Mouse (Mus musculus) intestine, embryonic 15.5 days (tissue): ENCODE data around the gene Fto. TPM values are rescaled to one million over a fixed set of nuclear protein-coding genes. Genes with fewer than 3 reads are reported as not detected.

Experiments used
- ATAC-seq: fragments of 200-750 bp; cut with Nextera tagmentation; 2 replicates; pipeline ENCODE4 v1.8.0; 2017; ENCODE audit warnings: moderate TSS enrichment, moderate library complexity
- H3K27ac ChIP-seq: fragments of 300-500 bp; sonication (generic); 2 replicates; pipeline ENCODE4 v1.5.1; 2015; ENCODE audit warnings: mild to moderate bottlenecking, inconsistent platforms
- H3K27me3 ChIP-seq: fragments of 300-500 bp; sonication (generic); replicated peaks from 2 replicates; pipeline ENCODE4 v1.6.1; 2015; ENCODE audit warnings: inconsistent platforms
- H3K36me3 ChIP-seq: fragments of 300-500 bp; sonication (generic); 2 replicates; pipeline ENCODE4 v1.6.1; 2015; ENCODE audit warnings: inconsistent platforms
- H3K4me1 ChIP-seq: fragments of 300-500 bp; sonication (generic); replicated peaks from 2 replicates; pipeline ENCODE4 v1.6.1; 2015; ENCODE audit warnings: inconsistent platforms
- H3K4me2 ChIP-seq: fragments of 300-500 bp; sonication (generic); replicated peaks from 2 replicates; pipeline ENCODE4 v1.6.1; 2015; ENCODE audit warnings: mild to moderate bottlenecking, inconsistent platforms
- H3K4me3 ChIP-seq: fragments of 300-500 bp; sonication (generic); replicated peaks from 2 replicates; pipeline ENCODE4 v1.5.1; 2015; ENCODE audit warnings: inconsistent platforms
- H3K9ac ChIP-seq: fragments of 300-500 bp; sonication (generic); 2 replicates; pipeline ENCODE4 v1.6.1; 2015; ENCODE audit warnings: inconsistent platforms
- H3K9me3 ChIP-seq: fragments of 300-500 bp; sonication (generic); 2 replicates; pipeline ENCODE4 v1.6.1; 2016; ENCODE audit warnings: inconsistent platforms
- WGBS: fragments of 180-500 bp; shearing (Covaris S2); methylation state at CpG from one replicate; pipeline ENCODE4 v1.1.7; 2015; 5-methylcytosine and 5-hydroxymethylcytosine counted together
- polyA plus RNA-seq: library from polyadenylated mRNA; unstranded; fragments of >200 nt; fragmentation: Nextera tagmentation; extraction: Ambion mirVana; gene quantifications from 2 replicates; pipeline ENCODE4 v1.2.1, GENCODE M21; 2015

Gene Fto
- polyA plus RNA-seq, 1 experiment from 2014 or later, result 59.7 TPM

- Histone ChIP-seq H3K4me3 (no peak overlapping the region), H3K27me3 (no peaks in the 10 kb centered on the region), H3K9me3 (no peaks in the 10 kb centered on the region), H3K9ac (no peak overlapping the region), H3K27ac (no peak overlapping the region), H3K4me2 (no peak overlapping the region), H3K4me1 (no peaks in the 10 kb centered on the region), H3K36me3 (no peaks in the 10 kb centered on the region)
- no peak for ATAC-seq
- WGBS, result 80% methylated on average over 4 of the region's 4 CpGs
Measured at GRCm38 (mm10) chr8:91486394-91486793, 173.1 kb downstream of the Fto start.

DNA sequence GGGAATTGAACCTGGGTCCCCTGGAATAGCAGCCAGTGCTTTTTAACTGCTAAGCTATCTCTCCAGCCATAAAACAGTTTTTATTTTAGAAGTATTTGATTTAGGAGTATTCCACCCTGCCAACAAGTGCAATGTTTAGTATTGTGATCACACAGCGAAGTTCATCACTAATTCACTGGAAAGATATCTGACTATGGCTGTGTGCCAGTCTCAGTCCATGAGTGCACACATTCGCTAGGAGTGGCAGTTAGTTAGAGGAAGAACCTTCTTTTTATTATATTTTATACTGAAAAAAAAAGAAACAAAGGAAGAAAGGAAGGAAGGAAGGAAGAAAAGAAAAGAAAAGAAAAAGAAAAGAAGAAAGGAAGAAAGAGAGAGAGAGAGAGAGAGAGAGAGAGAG is 174.1 kb downstream of the Fto start:
- Histone ChIP-seq H3K36me3 (no peaks in the 10 kb centered on the region), H3K4me2 (no peak overlapping the region), H3K27ac (no peak overlapping the region), H3K4me1 (no peaks in the 10 kb centered on the region), H3K9me3 (no peaks in the 10 kb centered on the region), H3K4me3 (no peak overlapping the region), H3K9ac (no peak overlapping the region), H3K27me3 (no peaks in the 10 kb centered on the region)
- ATAC-seq, result no peak
- WGBS, result 84% methylated on average over 2 of the region's 2 CpGs

- H3K27ac ChIP-seq, result no peak overlapping the region
- no peaks in the 10 kb centered on the region for H3K9me3 ChIP-seq
- WGBS, result 61% methylated on average over 13 of the region's 13 CpGs
- no peak for ATAC-seq
- H3K4me2 ChIP-seq, result no peak overlapping the region
- no peak overlapping the region for H3K9ac ChIP-seq
- H3K27me3 ChIP-seq, result no peaks in the 10 kb centered on the region
- no peaks in the 10 kb centered on the region for H3K4me1 ChIP-seq
- no peaks in the 10 kb centered on the region for H3K36me3 ChIP-seq
- H3K4me3 ChIP-seq, result no peak overlapping the region
Measured at GRCm38 (mm10) chr8:91488086-91488783, 174.9 kb downstream of the Fto start.

DNA sequence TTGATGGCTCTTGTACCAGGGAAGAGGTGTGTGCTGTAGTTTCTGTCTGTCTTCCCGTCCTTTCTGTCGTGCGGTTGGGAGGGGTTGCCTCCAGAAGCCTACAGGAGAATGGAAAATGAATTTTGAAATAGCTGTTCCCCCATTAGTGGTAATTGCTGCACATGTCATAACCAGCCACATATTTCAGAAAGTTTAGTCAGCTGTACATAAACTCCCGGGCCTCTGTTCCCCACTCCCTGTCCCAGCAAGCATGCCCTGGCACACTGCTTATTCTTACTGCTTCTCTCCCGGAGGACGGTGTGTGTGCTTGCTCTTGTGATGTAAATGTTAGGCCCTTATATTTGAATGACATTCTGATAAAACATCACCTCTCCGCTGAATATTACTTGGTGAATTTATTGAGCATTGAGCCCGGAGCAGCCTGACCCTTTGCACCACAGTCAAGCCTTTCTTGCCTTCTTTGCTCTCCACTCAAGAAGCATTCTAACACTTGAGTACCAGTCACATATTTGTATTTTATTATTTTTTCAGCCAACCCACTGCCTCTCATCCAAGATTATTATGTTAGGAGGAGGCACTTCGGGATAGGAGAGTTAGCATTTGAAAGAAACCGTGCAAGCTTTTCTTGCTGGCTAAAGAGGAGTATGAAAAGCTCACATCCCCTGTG is 175.6 kb downstream of the Fto start:
- Histone ChIP-seq H3K36me3 (no peaks in the 10 kb centered on the region), H3K4me3 (no peak overlapping the region), H3K4me2 (no peak overlapping the region), H3K27me3 (no peaks in the 10 kb centered on the region), H3K9ac (no peak overlapping the region), H3K4me1 (no peaks in the 10 kb centered on the region), H3K27ac (no peak overlapping the region), H3K9me3 (no peaks in the 10 kb centered on the region)
- ATAC-seq, result no peak
- 82% methylated on average over 10 of the region's 10 CpGs for WGBS

DNA sequence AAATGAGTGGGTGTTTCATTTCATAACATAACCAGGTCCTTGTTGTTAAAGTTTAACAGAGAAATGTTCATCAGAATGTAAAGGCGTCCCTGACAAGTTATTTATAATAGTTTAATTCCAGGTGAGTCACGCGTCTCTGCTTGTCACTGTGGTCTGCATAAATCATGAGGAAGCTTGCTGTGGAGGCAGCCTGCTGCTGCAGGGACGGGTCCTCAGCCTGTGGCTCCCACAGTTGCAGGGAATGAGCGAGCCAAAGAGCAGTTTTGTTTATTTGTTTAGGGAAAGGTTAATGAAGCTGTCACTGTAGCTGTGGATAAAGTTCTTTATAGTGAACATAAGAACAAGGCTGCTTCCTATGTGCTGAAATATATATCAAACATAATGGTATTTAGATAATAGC is 176.7 kb downstream of the Fto start:
- no peaks in the 10 kb centered on the region for H3K36me3 ChIP-seq
- no peaks in the 10 kb centered on the region for H3K27me3 ChIP-seq
- H3K9me3 ChIP-seq, result no peaks in the 10 kb centered on the region
- ATAC-seq, result no peak
- WGBS, result 36% methylated on average over 5 of the region's 5 CpGs
- H3K4me3 ChIP-seq, result no peak overlapping the region
- peaks cover 4% of the 10 kb centered on the region; the same call in 1 of the 2 replicates for H3K4me1 ChIP-seq
- H3K4me2 ChIP-seq, result no peak overlapping the region
- no peak overlapping the region for H3K9ac ChIP-seq
- no peak overlapping the region for H3K27ac ChIP-seq

GRCm38 (mm10) chr8:91493373-91493772 is 180.0 kb downstream of the Fto start:
- no peaks in the 10 kb centered on the region for H3K36me3 ChIP-seq
- H3K9ac ChIP-seq, result no peak overlapping the region
- no peaks in the 10 kb centered on the region for H3K27me3 ChIP-seq
- 70% methylated on average over 8 of the region's 8 CpGs for WGBS
- H3K4me1 ChIP-seq, result peaks cover 7% of the 10 kb centered on the region; the same call in 1 of the 2 replicates
- no peak overlapping the region for H3K27ac ChIP-seq
- H3K4me2 ChIP-seq, result no peak overlapping the region
- H3K4me3 ChIP-seq, result no peak overlapping the region
- H3K9me3 ChIP-seq, result no peaks in the 10 kb centered on the region
- ATAC-seq, result no peak

- Histone ChIP-seq H3K4me3 (no peak overlapping the region), H3K4me1 (peaks cover 7% of the 10 kb centered on the region; the same call in 1 of the 2 replicates), H3K27me3 (no peaks in the 10 kb centered on the region), H3K9me3 (no peaks in the 10 kb centered on the region), H3K27ac (no peak overlapping the region), H3K36me3 (no peaks in the 10 kb centered on the region), H3K9ac (no peak overlapping the region), H3K4me2 (no peak overlapping the region)
- WGBS, result 62% methylated on average over 10 of the region's 10 CpGs
- ATAC-seq, result peak; percentile 73
Measured at GRCm38 (mm10) chr8:91494501-91495259, 181.4 kb downstream of the Fto start.

GRCm38 (mm10) chr8:91495260-91495601 is 181.9 kb downstream of the Fto start:
- no peak overlapping the region for H3K4me2 ChIP-seq
- no peaks in the 10 kb centered on the region for H3K9me3 ChIP-seq
- no peak overlapping the region for H3K4me3 ChIP-seq
- peaks cover 7% of the 10 kb centered on the region; the same call in 1 of the 2 replicates for H3K4me1 ChIP-seq
- no peak overlapping the region for H3K27ac ChIP-seq
- H3K9ac ChIP-seq, result no peak overlapping the region
- no peaks in the 10 kb centered on the region for H3K27me3 ChIP-seq
- ATAC-seq, result peak; percentile 20; the same call in 1 of the 2 replicates
- WGBS, result 86% methylated on average over 2 of the region's 2 CpGs
- no peaks in the 10 kb centered on the region for H3K36me3 ChIP-seq

- no peaks in the 10 kb centered on the region for H3K9me3 ChIP-seq
- no peak overlapping the region for H3K4me2 ChIP-seq
- no peak overlapping the region for H3K4me3 ChIP-seq
- no peak overlapping the region for H3K27ac ChIP-seq
- H3K4me1 ChIP-seq, result peaks cover 7% of the 10 kb centered on the region; the same call in 1 of the 2 replicates
- no peaks in the 10 kb centered on the region for H3K36me3 ChIP-seq
- ATAC-seq, result peak; percentile 49; the same call in 1 of the 2 replicates
- H3K27me3 ChIP-seq, result no peaks in the 10 kb centered on the region
- no peak overlapping the region for H3K9ac ChIP-seq
Measured at GRCm38 (mm10) chr8:91496000-91496399, 182.7 kb downstream of the Fto start.

DNA sequence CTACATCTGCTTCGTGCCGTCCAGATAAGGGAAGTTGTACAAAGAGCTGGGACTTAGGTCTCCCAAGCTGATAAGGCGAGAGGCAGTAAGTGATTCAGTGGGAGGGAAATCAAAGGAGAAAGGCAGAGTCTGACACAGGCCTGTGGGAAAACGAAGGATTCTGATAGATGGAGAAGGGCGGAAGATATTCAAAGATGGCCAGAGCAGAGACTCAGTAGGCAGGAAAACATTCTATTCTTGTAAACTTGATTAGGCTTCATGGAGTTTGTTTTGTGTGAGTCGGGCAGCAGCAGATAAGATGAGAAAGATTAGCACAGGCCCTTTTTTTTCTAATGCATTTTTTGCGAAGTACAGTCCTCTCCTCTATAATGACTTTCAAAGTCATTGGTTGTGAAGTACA is 183.6 kb downstream of the Fto start:
- no peak overlapping the region for H3K4me2 ChIP-seq
- H3K36me3 ChIP-seq, result no peaks in the 10 kb centered on the region
- H3K4me3 ChIP-seq, result no peak overlapping the region
- H3K9me3 ChIP-seq, result no peaks in the 10 kb centered on the region
- no peaks in the 10 kb centered on the region for H3K27me3 ChIP-seq
- H3K4me1 ChIP-seq, result peaks cover 7% of the 10 kb centered on the region; the same call in 1 of the 2 replicates
- WGBS, result 57% methylated on average over 7 of the region's 7 CpGs
- H3K9ac ChIP-seq, result no peak overlapping the region
- no peak overlapping the region for H3K27ac ChIP-seq
- ATAC-seq, result no peak

DNA sequence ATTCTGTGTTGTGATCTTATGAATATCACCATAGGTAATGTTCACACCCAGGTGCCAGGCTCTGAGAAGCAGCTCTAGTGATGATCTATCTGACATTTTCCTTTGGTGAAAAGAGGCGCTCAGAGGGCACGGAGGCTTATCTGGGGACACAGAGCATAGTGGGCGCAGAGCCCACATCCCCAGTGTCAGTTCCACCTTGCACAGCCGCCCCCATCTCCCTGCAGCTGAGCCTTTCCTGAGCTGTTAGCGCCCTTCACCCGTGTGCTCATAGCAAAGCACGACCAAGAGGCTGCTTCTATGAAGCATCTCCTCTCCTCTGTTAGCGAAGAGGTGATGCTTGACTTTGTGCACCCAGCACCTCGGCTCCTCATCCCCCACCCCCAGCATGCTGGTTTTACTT is 185.3 kb downstream of the Fto start:
- Histone ChIP-seq H3K36me3 (no peaks in the 10 kb centered on the region), H3K4me3 (no peak overlapping the region), H3K9ac (no peak overlapping the region), H3K27me3 (no peaks in the 10 kb centered on the region), H3K4me1 (peaks cover 7% of the 10 kb centered on the region; the same call in 1 of the 2 replicates), H3K4me2 (no peak overlapping the region), H3K27ac (no peak overlapping the region), H3K9me3 (no peaks in the 10 kb centered on the region)
- 90% methylated on average over 9 of the region's 9 CpGs for WGBS
- ATAC-seq, result no peak

GRCm38 (mm10) chr8:91499303-91499702 is 186.0 kb downstream of the Fto start:
- H3K36me3 ChIP-seq, result no peaks in the 10 kb centered on the region
- no peak overlapping the region for H3K4me3 ChIP-seq
- peaks cover 10% of the 10 kb centered on the region for H3K4me1 ChIP-seq
- no peak for ATAC-seq
- no peak overlapping the region for H3K27ac ChIP-seq
- no peaks in the 10 kb centered on the region for H3K27me3 ChIP-seq
- H3K9me3 ChIP-seq, result no peaks in the 10 kb centered on the region
- H3K9ac ChIP-seq, result no peak overlapping the region
- no peak overlapping the region for H3K4me2 ChIP-seq
- WGBS, result 69% methylated on average over 2 of the region's 2 CpGs
